Mouse (Mus musculus): ENCODE measurements around the gene Rnd3. TPM values are rescaled to one million over a fixed set of nuclear protein-coding genes. Genes with fewer than 3 reads are reported as not detected.
A peak's percentile ranks its signal among the peaks of the same experiment; 100 is the strongest.

Rnd3 gene
- total RNA-seq (2017) = 4.7 and 5.1 TPM in 2 replicates

GRCm38 (mm10) chr2:51148975-51149374, at the start of gene Rnd3:
TSS of gene Rnd3 (minus strand) at chr2:51149111.
- ATAC-seq (ENCODE audit: extremely low read depth, insufficient number of reproducible peaks, low FRiP score, poor library complexity, severe bottlenecking) = peak; percentile 51

- no peak for ATAC-seq (ENCODE audit: extremely low read depth, insufficient number of reproducible peaks, low FRiP score, poor library complexity, severe bottlenecking)
Measured at GRCm38 (mm10) chr2:51192319-51192718, 43.4 kb upstream of the Rnd3 start.

GRCm38 (mm10) chr2:51185762-51186161, 36.9 kb upstream of the Rnd3 start:
- ATAC-seq (ENCODE audit: extremely low read depth, insufficient number of reproducible peaks, low FRiP score, poor library complexity, severe bottlenecking) = no peak

- ATAC-seq (ENCODE audit: extremely low read depth, insufficient number of reproducible peaks, low FRiP score, poor library complexity, severe bottlenecking) = no peak
Measured at GRCm38 (mm10) chr2:51182990-51183389, 34.1 kb upstream of the Rnd3 start.

GRCm38 (mm10) chr2:51181376-51181775, 32.5 kb upstream of the Rnd3 start:
- no peak for ATAC-seq (ENCODE audit: extremely low read depth, insufficient number of reproducible peaks, low FRiP score, poor library complexity, severe bottlenecking)

- no peak for ATAC-seq (ENCODE audit: extremely low read depth, insufficient number of reproducible peaks, low FRiP score, poor library complexity, severe bottlenecking)
Measured at GRCm38 (mm10) chr2:51179096-51179495, 30.2 kb upstream of the Rnd3 start.

GRCm38 (mm10) chr2:51177615-51178014, 28.7 kb upstream of the Rnd3 start:
- no peak for ATAC-seq (ENCODE audit: extremely low read depth, insufficient number of reproducible peaks, low FRiP score, poor library complexity, severe bottlenecking)

- no peak for ATAC-seq (ENCODE audit: extremely low read depth, insufficient number of reproducible peaks, low FRiP score, poor library complexity, severe bottlenecking)
Measured at GRCm38 (mm10) chr2:51175276-51175675, 26.4 kb upstream of the Rnd3 start.

GRCm38 (mm10) chr2:51161110-51161509, 12.2 kb upstream of the Rnd3 start:
- no peak for ATAC-seq (ENCODE audit: extremely low read depth, insufficient number of reproducible peaks, low FRiP score, poor library complexity, severe bottlenecking)

- no peak for ATAC-seq (ENCODE audit: extremely low read depth, insufficient number of reproducible peaks, low FRiP score, poor library complexity, severe bottlenecking)
Measured at GRCm38 (mm10) chr2:51148454-51148853, 457 bp downstream of the Rnd3 start.

- no peak for ATAC-seq (ENCODE audit: extremely low read depth, insufficient number of reproducible peaks, low FRiP score, poor library complexity, severe bottlenecking)
Measured at GRCm38 (mm10) chr2:51148065-51148407, 875 bp downstream of the Rnd3 start.

GRCm38 (mm10) chr2:51147318-51148064, 1.4 kb downstream of the Rnd3 start:
- no peak; the same call in 1 of the 2 replicates for ATAC-seq (ENCODE audit: extremely low read depth, insufficient number of reproducible peaks, low FRiP score, poor library complexity, severe bottlenecking)

- no peak for ATAC-seq (ENCODE audit: extremely low read depth, insufficient number of reproducible peaks, low FRiP score, poor library complexity, severe bottlenecking)
Measured at GRCm38 (mm10) chr2:51146871-51147317, 2.0 kb downstream of the Rnd3 start.

GRCm38 (mm10) chr2:51145838-51146470, 3.0 kb downstream of the Rnd3 start:
- no peak for ATAC-seq (ENCODE audit: extremely low read depth, insufficient number of reproducible peaks, low FRiP score, poor library complexity, severe bottlenecking)

- no peak for ATAC-seq (ENCODE audit: extremely low read depth, insufficient number of reproducible peaks, low FRiP score, poor library complexity, severe bottlenecking)
Measured at GRCm38 (mm10) chr2:51144380-51145120, 4.4 kb downstream of the Rnd3 start.

GRCm38 (mm10) chr2:51142422-51142821, 6.5 kb downstream of the Rnd3 start:
- no peak for ATAC-seq (ENCODE audit: extremely low read depth, insufficient number of reproducible peaks, low FRiP score, poor library complexity, severe bottlenecking)

- ATAC-seq (ENCODE audit: extremely low read depth, insufficient number of reproducible peaks, low FRiP score, poor library complexity, severe bottlenecking) = no peak
Measured at GRCm38 (mm10) chr2:51141345-51141744, 7.6 kb downstream of the Rnd3 start.

GRCm38 (mm10) chr2:51140486-51140885, 8.4 kb downstream of the Rnd3 start:
- no peak for ATAC-seq (ENCODE audit: extremely low read depth, insufficient number of reproducible peaks, low FRiP score, poor library complexity, severe bottlenecking)

- ATAC-seq (ENCODE audit: extremely low read depth, insufficient number of reproducible peaks, low FRiP score, poor library complexity, severe bottlenecking) = no peak
Measured at GRCm38 (mm10) chr2:51139912-51140446, 8.9 kb downstream of the Rnd3 start.

All from neutrophil, adult 5-6 weeks (primary cell).